31 mouse cellular contexts compared by ENCODE assay signal in genomic region chr6:49624564-49624963, GRCm38 (mm10).
"Had no signal": no experiment of that assay in that cellular context is flagged by ENCODE, and none has a peak within 500 bp of the region (broad histone marks: within the 10 kb centered on the region; RNA-seq: fewer than 3 reads in every experiment).

No protein-coding gene starts in this region.

- H3K27me3 ChIP-seq: limb, embryonic 12.5 days; limb, embryonic 13.5 days; limb, embryonic 15.5 days; liver, embryonic 12.5 days; liver, embryonic 13.5 days; liver, embryonic 15.5 days; lung, embryonic 15.5 days; midbrain, embryonic 12.5 days; midbrain, embryonic 13.5 days; midbrain, embryonic 15.5 days; neural tube, embryonic 12.5 days had no signal

- H3K27ac ChIP-seq: limb, embryonic 10.5 days; limb, embryonic 12.5 days; limb, embryonic 13.5 days; limb, embryonic 15.5 days; liver, embryonic 12.5 days; liver, embryonic 13.5 days; liver, embryonic 14.5 days; liver, embryonic 15.5 days; lung, embryonic 15.5 days; macrophage; midbrain, embryonic 10.5 days; midbrain, embryonic 12.5 days; midbrain, embryonic 13.5 days; midbrain, embryonic 15.5 days; neural tube, embryonic 12.5 days had no signal

- H3K36me3 ChIP-seq: limb, embryonic 10.5 days; limb, embryonic 12.5 days; limb, embryonic 13.5 days; limb, embryonic 15.5 days; liver, embryonic 12.5 days; liver, embryonic 13.5 days; liver, embryonic 15.5 days; lung, embryonic 15.5 days; midbrain, embryonic 10.5 days; midbrain, embryonic 12.5 days; midbrain, embryonic 13.5 days; midbrain, embryonic 15.5 days; neural tube, embryonic 12.5 days had no signal

- H3K9ac ChIP-seq: limb, embryonic 12.5 days; limb, embryonic 13.5 days; limb, embryonic 15.5 days; liver, embryonic 12.5 days; liver, embryonic 13.5 days; liver, embryonic 14.5 days; liver, embryonic 15.5 days; liver, postnatal 0 days; lung, embryonic 14.5 days; lung, embryonic 15.5 days; midbrain, embryonic 12.5 days; midbrain, embryonic 13.5 days; midbrain, embryonic 15.5 days; neural tube, embryonic 12.5 days had no signal

- H3K4me2 ChIP-seq: limb, embryonic 12.5 days; limb, embryonic 13.5 days; limb, embryonic 15.5 days; liver, embryonic 11.5 days; liver, embryonic 12.5 days; liver, embryonic 13.5 days; liver, embryonic 15.5 days; lung, embryonic 14.5 days; lung, embryonic 15.5 days; midbrain, embryonic 11.5 days; midbrain, embryonic 12.5 days; midbrain, embryonic 13.5 days; midbrain, embryonic 15.5 days; neural tube, embryonic 12.5 days had no signal

- ATAC-seq: liver, embryonic 12.5 days; liver, postnatal 0 days; lung, postnatal 0 days; midbrain, embryonic 13.5 days; midbrain, embryonic 15.5 days; midbrain, embryonic 16.5 days had no signal

- DNase-seq: left cerebral cortex, postnatal 4 days; liver; liver, embryonic 13.5 days; liver, postnatal 0 days; lung, adult 18-20 months; lung, adult 2 months; lung, embryonic 14.5 days; lung, postnatal 10 days; lung, postnatal 14 days; lung, postnatal 36 days; lung, postnatal 4 days had no signal

- H3K9me3 ChIP-seq: limb, embryonic 10.5 days; limb, embryonic 12.5 days; limb, embryonic 13.5 days; limb, embryonic 15.5 days; liver, embryonic 12.5 days; liver, embryonic 13.5 days; liver, embryonic 15.5 days; lung, embryonic 15.5 days; midbrain, embryonic 10.5 days; midbrain, embryonic 12.5 days; midbrain, embryonic 13.5 days; midbrain, embryonic 15.5 days; neural tube, embryonic 12.5 days had no signal

- H3K4me3 ChIP-seq: limb, embryonic 10.5 days; limb, embryonic 12.5 days; limb, embryonic 13.5 days; limb, embryonic 15.5 days; liver, embryonic 12.5 days; liver, embryonic 13.5 days; liver, embryonic 15.5 days; lung, embryonic 15.5 days; megakaryocyte, embryonic 14.5 days; midbrain, embryonic 10.5 days; midbrain, embryonic 12.5 days; midbrain, embryonic 13.5 days; midbrain, embryonic 15.5 days; myocyte; neural tube, embryonic 12.5 days had no signal

- H3K4me1 ChIP-seq: limb, embryonic 10.5 days; limb, embryonic 12.5 days; limb, embryonic 13.5 days; limb, embryonic 15.5 days; liver, embryonic 12.5 days; liver, embryonic 13.5 days; liver, embryonic 15.5 days; lung, embryonic 15.5 days; megakaryocyte, embryonic 14.5 days; midbrain, embryonic 10.5 days; midbrain, embryonic 12.5 days; midbrain, embryonic 13.5 days; midbrain, embryonic 15.5 days; neural tube, embryonic 12.5 days had no signal
